Mouse (Mus musculus) heart, embryonic 11.5 days (tissue): ENCODE measurements around the gene Chrna5. TPM values are rescaled to one million over a fixed set of nuclear protein-coding genes. Genes with fewer than 3 reads are reported as not detected.

Experiments used
- ATAC-seq: fragments of 200-750 bp; cut with Nextera tagmentation; replicated peaks from 2 replicates; pipeline ENCODE4 v1.8.0; 2017; ENCODE audit warnings: moderate library complexity; ENCODE audit not compliant: insufficient number of reproducible peaks, low FRiP score, low TSS enrichment
- H3K27ac ChIP-seq: fragments of 300-500 bp; sonication (generic); 2 replicates; pipeline ENCODE4 v1.5.1; 2014; ENCODE audit warnings: mild to moderate bottlenecking, low read depth, low read length
- H3K27me3 ChIP-seq: fragments of 300-500 bp; sonication (generic); 2 replicates; pipeline ENCODE4 v1.6.1; 2014; ENCODE audit warnings: mild to moderate bottlenecking, low read length, mixed read lengths; ENCODE audit not compliant: control insufficient read depth, insufficient read depth
- H3K36me3 ChIP-seq: fragments of 300-500 bp; sonication (generic); 2 replicates; pipeline ENCODE4 v1.6.1; 2014; ENCODE audit warnings: mild to moderate bottlenecking, low read length, moderate library complexity, mixed read lengths; ENCODE audit not compliant: control insufficient read depth, insufficient read depth
- H3K4me1 ChIP-seq: fragments of 300-500 bp; sonication (generic); 2 replicates; pipeline ENCODE4 v1.6.1; 2014; ENCODE audit warnings: low read length; ENCODE audit not compliant: control insufficient read depth, insufficient read depth
- H3K4me2 ChIP-seq: fragments of 300-500 bp; sonication (generic); 2 replicates; pipeline ENCODE4 v1.6.1; 2014; ENCODE audit warnings: mild to moderate bottlenecking, moderate library complexity
- H3K4me3 ChIP-seq: fragments of 300-500 bp; sonication (generic); 2 replicates; pipeline ENCODE4 v1.5.1; 2014; ENCODE audit warnings: low read depth, low read length
- H3K9ac ChIP-seq: fragments of 300-500 bp; sonication (generic); 2 replicates; pipeline ENCODE4 v1.6.1; 2014; ENCODE audit warnings: mild to moderate bottlenecking, low read depth, low read length, moderate library complexity
- H3K9me3 ChIP-seq: fragments of 300-500 bp; sonication (generic); replicated peaks from 2 replicates; pipeline ENCODE4 v1.6.1; 2016; ENCODE audit warnings: low read length; ENCODE audit not compliant: control insufficient read depth
- WGBS: fragments of 180-500 bp; shearing (Covaris S2); extraction: QIAGEN DNeasy Blood & Tissue Kit; methylation state at CpG from one replicate; pipeline ENCODE4 v1.1.7; 2014; ENCODE audit not compliant: insufficient replicate concordance; 5-methylcytosine and 5-hydroxymethylcytosine counted together
- polyA plus RNA-seq: library from polyadenylated mRNA; unstranded; fragments of >200 nt; fragmentation: Nextera tagmentation; extraction: Ambion mirVana; gene quantifications from 2 replicates; pipeline ENCODE4 v1.2.1, GENCODE M21; 2014

Gene Chrna5
- polyA plus RNA-seq, 1 experiment from 2014 or later, result not detected

DNA sequence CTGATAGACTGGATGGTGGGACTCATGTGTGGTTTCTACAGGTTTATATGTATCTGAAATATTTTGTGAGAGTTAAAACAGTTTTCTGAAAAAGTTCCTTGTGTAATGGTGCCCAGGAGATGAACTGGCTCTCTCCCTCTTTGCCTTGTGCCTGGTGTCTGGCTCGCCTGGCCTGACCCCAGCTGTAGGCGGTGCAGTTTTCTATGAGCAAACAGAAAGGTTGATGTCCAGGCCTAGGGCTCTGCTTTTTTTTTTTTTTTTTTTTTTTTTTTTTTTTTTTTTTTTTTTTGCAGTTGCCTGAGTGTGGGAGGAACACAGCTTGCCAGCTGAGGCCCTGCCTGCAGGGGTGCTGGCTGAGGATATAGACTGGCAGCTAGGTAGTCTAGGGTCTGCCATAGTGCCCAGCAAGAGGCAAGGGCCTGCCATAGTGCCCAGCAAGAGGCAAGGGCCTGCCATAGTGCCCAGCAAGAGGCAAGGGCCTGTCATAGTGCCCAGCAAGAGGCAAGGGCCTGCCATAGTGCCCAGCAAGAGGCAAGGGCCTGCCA, 74.8 kb downstream of the Chrna5 start:
- ATAC-seq, result no peak
- no peaks in the 10 kb centered on the region for H3K9me3 ChIP-seq
- no peaks in the 10 kb centered on the region for H3K4me1 ChIP-seq
- 0 out of 2 replicates have a peak, but pooled peaks cover 3% of the 10 kb centered on the region for H3K27me3 ChIP-seq
- H3K4me3 ChIP-seq, result no peak overlapping the region
- no peak overlapping the region for H3K27ac ChIP-seq
- no peak overlapping the region for H3K4me2 ChIP-seq
- 79% methylated on average over 2 of the region's 2 CpGs for WGBS
- H3K9ac ChIP-seq, result no peak overlapping the region
- H3K36me3 ChIP-seq, result no peaks in the 10 kb centered on the region

Other genes with a start within 250 kb of the Chrna5 start
- gene Wdr61, start 246.4 kb upstream of the Chrna5 start, polyA plus RNA-seq, result 124 and 128 TPM in 2 replicates
- gene Crabp1, start 216.1 kb upstream of the Chrna5 start, polyA plus RNA-seq, result 50.3 and 56.9 TPM in 2 replicates
- gene Ireb2, start 117.1 kb upstream of the Chrna5 start, polyA plus RNA-seq, result 33.4 and 38.2 TPM in 2 replicates
- 2.6 and 3.7 TPM in 2 replicates for gene Hykk, start 63.6 kb upstream of the Chrna5 start, polyA plus RNA-seq
- 258 and 260 TPM in 2 replicates for gene Psma4, start 30.1 kb upstream of the Chrna5 start, polyA plus RNA-seq
- 0.41 and 0.79 TPM in 2 replicates for gene AY074887, start 29.9 kb upstream of the Chrna5 start, polyA plus RNA-seq
- gene Chrna3, start 45.7 kb downstream of the Chrna5 start, polyA plus RNA-seq, result 0.11 and 0.27 TPM in 2 replicates
- gene Chrnb4, start 67.9 kb downstream of the Chrna5 start, polyA plus RNA-seq, result 0.40 and 0.70 TPM in 2 replicates
- gene Ube2q2, start 168.0 kb downstream of the Chrna5 start, polyA plus RNA-seq, result 29.1 and 34.3 TPM in 2 replicates
- gene Fbxo22, start 228.0 kb downstream of the Chrna5 start, polyA plus RNA-seq, result 64.5 and 75.5 TPM in 2 replicates